In genomic region chr4:127242696-127243095, GRCm38 (mm10) we compare ENCODE assay signal across 15 mouse cellular contexts. TPM values are rescaled to one million over a fixed set of nuclear protein-coding genes. Genes with fewer than 3 reads are reported as not detected.
DNase-seq lines count a peak whose midpoint lies in the region; ATAC-seq and TF ChIP-seq lines count a peak whose summit lies in the region.
"Had no signal": no experiment of that assay in that cellular context is flagged by ENCODE, and none has a peak within 500 bp of the region (broad histone marks: within the 10 kb centered on the region; RNA-seq: fewer than 3 reads in every experiment).

No protein-coding gene starts in this region.

- no peak for TF ChIP-seq EP300 in liver, postnatal 0 days (IDR thresholded peaks at IDR 0.05; ENCODE audit: low read depth)

- TF ChIP-seq POLR2A in spleen, adult 2 months (IDR thresholded peaks at IDR 0.05; ENCODE audit: low read depth, low read length): no peak; the same call in 1 of the 2 replicates

- WGBS in spleen, adult 2 months: 10% methylated on average over 6 of the region's 6 CpGs
- WGBS in liver, postnatal 0 days (ENCODE audit: insufficient replicate concordance): 25% methylated on average over 6 of the region's 6 CpGs
- WGBS in intestine, postnatal 0 days: 55% methylated on average over 6 of the region's 6 CpGs

- no peak for ATAC-seq in liver, postnatal 0 days
- no peak for ATAC-seq in intestine, postnatal 0 days

- no peak overlapping the region for H3K4me3 ChIP-seq in spleen, adult 2 months (ENCODE audit: extremely low read depth, insufficient read depth, insufficient read length)
- no peak overlapping the region for H3K4me3 ChIP-seq in liver, postnatal 0 days (ENCODE audit: low read depth, low read length)
- H3K4me3 ChIP-seq in intestine, postnatal 0 days (ENCODE audit: low read depth, low read length): no peak overlapping the region
- H3K4me3 ChIP-seq: embryonic facial prominence, embryonic 12.5 days; heart, adult 2 months had no signal

- H3K36me3 ChIP-seq in spleen, adult 2 months (ENCODE audit: control insufficient read depth, insufficient read depth, low read length): peaks cover under 1% of the 10 kb centered on the region; the same call in 1 of the 2 replicates
- peaks cover 7% of the 10 kb centered on the region; the same call in 1 of the 2 replicates for H3K36me3 ChIP-seq in liver, postnatal 0 days (replicated peaks; ENCODE audit: insufficient read depth, low read length)
- peaks cover 10% of the 10 kb centered on the region; the same call in 1 of the 2 replicates for H3K36me3 ChIP-seq in intestine, postnatal 0 days (ENCODE audit: control insufficient read depth, insufficient read depth)

- no peak overlapping the region; the same call in 1 of the 2 replicates for H3K4me2 ChIP-seq in liver, postnatal 0 days (ENCODE audit: low read depth, low read length)
- no peak overlapping the region for H3K4me2 ChIP-seq in intestine, postnatal 0 days (replicated peaks; ENCODE audit: low read depth)
- H3K4me2 ChIP-seq: embryonic facial prominence, embryonic 12.5 days had no signal

- H3K9me3 ChIP-seq in liver, postnatal 0 days (ENCODE audit: low read length): no peaks in the 10 kb centered on the region
- H3K9me3 ChIP-seq in intestine, postnatal 0 days (ENCODE audit: control insufficient read depth): no peaks in the 10 kb centered on the region
- H3K9me3 ChIP-seq: embryonic facial prominence, embryonic 12.5 days; liver, embryonic 13.5 days had no signal

- H3K27me3 ChIP-seq in spleen, adult 2 months (ENCODE audit: control insufficient read depth, insufficient read depth, low read length): no peaks in the 10 kb centered on the region
- no peaks in the 10 kb centered on the region; the same call in 1 of the 2 replicates for H3K27me3 ChIP-seq in liver, postnatal 0 days (ENCODE audit: insufficient read depth, low read length)
- peaks cover under 1% of the 10 kb centered on the region; the same call in 1 of the 2 replicates for H3K27me3 ChIP-seq in intestine, postnatal 0 days (replicated peaks; ENCODE audit: control insufficient read depth, insufficient read depth, low read length)

- H3K27ac ChIP-seq in spleen, adult 2 months (ENCODE audit: insufficient read depth, low read length): peak overlapping the region; percentile 64
- H3K27ac ChIP-seq in liver, postnatal 0 days (ENCODE audit: low read depth): peak overlapping the region; percentile 34; the same call in 1 of the 2 replicates
- no peak overlapping the region for H3K27ac ChIP-seq in intestine, postnatal 0 days (ENCODE audit: low read depth, low read length)
- H3K27ac ChIP-seq: embryonic facial prominence, embryonic 12.5 days; heart, adult 2 months; liver, embryonic 13.5 days had no signal

- H3K4me1 ChIP-seq in spleen, adult 2 months (ENCODE audit: control insufficient read depth, insufficient read depth, insufficient read length): peaks cover 10% of the 10 kb centered on the region
- peaks cover 21% of the 10 kb centered on the region for H3K4me1 ChIP-seq in liver, postnatal 0 days (ENCODE audit: insufficient read depth)
- H3K4me1 ChIP-seq in intestine, postnatal 0 days (replicated peaks; ENCODE audit: control insufficient read depth, insufficient read depth, low read length): no peaks in the 10 kb centered on the region

- H3K9ac ChIP-seq in liver, postnatal 0 days (replicated peaks): no peak overlapping the region
- no peak overlapping the region for H3K9ac ChIP-seq in intestine, postnatal 0 days (ENCODE audit: low read depth, low read length)
- H3K9ac ChIP-seq: embryonic facial prominence, embryonic 12.5 days had no signal

- peak; percentile 28 to 54 for DNase-seq in spleen, adult 2 months (ENCODE audit: low read depth in 1 of 2, low spot score in 2 of 2)
- no peak for DNase-seq in spleen, adult 12 weeks (ENCODE audit: low spot score)
- DNase-seq in T-cell, adult 2 months (ENCODE audit: low spot score): peak; percentile 27
- DNase-seq in liver, postnatal 0 days: no peak
- DNase-seq in thymus, postnatal 25 days: peak; percentile 22
- no peak for DNase-seq in right cerebral cortex, postnatal 36 days (ENCODE audit: low spot score in 2 of 2)
- DNase-seq in embryo, embryonic 11 days: no peak
- DNase-seq: adrenal gland, postnatal 36 days; heart, adult 2 months; heart, postnatal 4 days; kidney, postnatal 4 days; liver, embryonic 13.5 days; right cerebral cortex, postnatal 14 days had no signal

- no peak for TF ChIP-seq CTCF in spleen, adult 2 months (IDR thresholded peaks at IDR 0.05; ENCODE audit: extremely low read depth, insufficient read depth, insufficient read length, insufficient replicate concordance)
- TF ChIP-seq CTCF in liver, postnatal 0 days (IDR thresholded peaks at IDR 0.05; ENCODE audit: low read depth): no peak
- no peak for TF ChIP-seq CTCF in intestine, postnatal 0 days (IDR thresholded peaks at IDR 0.05; ENCODE audit: low read depth)

RNA-seq across cellular contexts. Expression of gene Smim12, which starts 0.9 kb away (rescaled TPM):
- polyA plus RNA-seq in spleen, adult 2 months (2012; rRNA removed): 19.3 and 28.6 TPM in 2 replicates
- 33.9 and 35.0 TPM in 2 replicates for polyA plus RNA-seq in liver, postnatal 0 days (2015; fragmentation: Nextera tagmentation; extraction: Ambion mirVana)
- 42.4 and 44.9 TPM in 2 replicates for polyA plus RNA-seq in intestine, postnatal 0 days (2015; fragmentation: Nextera tagmentation; extraction: Ambion mirVana)

Comparison
In these comparisons a context has a peak if more than half of its experiments do, and no peak if none do; other contexts are left out.
1. DNase-seq: peak in spleen, adult 2 months (2 of 2), T-cell, adult 2 months (single experiment) and thymus, postnatal 25 days (single experiment); none in spleen, adult 12 weeks (single experiment), liver, postnatal 0 days (single experiment), right cerebral cortex, postnatal 36 days (0 of 2) and embryo, embryonic 11 days (single experiment).